Mouse (Mus musculus) c-Kit-positive CD71-positive TER-119-negative erythroid progenitor cells, embryonic 14.5 days (primary cell): ENCODE data around the gene Clca3b.
"Not testable (repeated sequence)": the region's sequence is repeated elsewhere in the genome, so short reads cannot be mapped to it uniquely, and the experiment has no call there.

Experiments
- DNase-seq: peaks from one replicate; pipeline ENCODE4 v3.0.0-alpha.2; 2013; ENCODE audit warnings: low read depth

Gene Clca3b

GRCm38 (mm10) chr3:144849014-144849556 lies at the start of gene Clca3b:
TSS of gene Clca3b (minus strand) at chr3:144849357.
- DNase-seq = not testable (repeated sequence)

GRCm38 (mm10) chr3:144897042-144897678 lies 48.0 kb upstream of the Clca3b start:
- no peak for DNase-seq

DNA sequence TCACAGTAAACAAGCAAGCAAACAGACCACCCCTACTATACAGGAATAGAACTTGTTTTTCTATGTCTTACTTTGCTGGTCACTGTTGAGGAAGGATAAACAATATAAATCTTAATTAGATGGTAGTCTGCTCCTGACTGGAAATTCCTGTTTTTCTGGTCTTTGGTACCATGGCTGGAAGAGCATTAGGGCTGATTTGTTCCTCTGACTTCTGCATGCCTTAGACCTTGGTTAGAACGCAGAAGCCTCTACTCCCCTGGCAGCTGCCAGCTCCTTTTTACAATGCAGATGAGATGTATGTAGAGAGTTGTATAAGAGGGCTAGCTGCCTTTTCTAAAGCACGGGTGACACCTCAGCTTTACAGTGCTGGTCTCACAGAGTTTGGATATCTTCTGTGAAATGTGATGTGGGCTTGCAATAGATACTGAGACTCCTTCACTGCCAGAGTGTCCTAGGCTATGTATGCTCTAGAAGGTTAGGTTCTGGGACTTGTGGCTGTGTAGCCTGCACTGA lies 41.1 kb upstream of the Clca3b start:
- no peak for DNase-seq

DNA sequence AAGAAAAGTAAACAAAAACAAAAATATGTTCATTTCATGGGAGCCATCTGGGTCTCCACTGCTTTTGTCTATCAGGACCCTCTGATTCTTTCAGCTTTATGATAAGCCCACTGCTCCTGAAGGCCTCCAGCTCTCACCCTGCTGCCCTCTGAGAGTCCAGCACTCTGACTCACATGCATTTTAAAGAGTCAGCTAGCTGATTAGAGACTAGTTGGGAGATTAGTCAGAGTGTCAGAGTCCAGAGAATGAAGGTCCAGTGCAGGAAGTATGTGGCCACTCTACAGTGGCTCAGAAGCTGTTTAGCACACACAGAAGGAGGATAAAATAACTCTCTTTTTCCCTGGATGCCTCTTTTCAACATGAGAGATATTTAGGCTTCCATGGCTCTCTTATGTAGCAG lies 37.8 kb upstream of the Clca3b start:
- DNase-seq = no peak

DNA sequence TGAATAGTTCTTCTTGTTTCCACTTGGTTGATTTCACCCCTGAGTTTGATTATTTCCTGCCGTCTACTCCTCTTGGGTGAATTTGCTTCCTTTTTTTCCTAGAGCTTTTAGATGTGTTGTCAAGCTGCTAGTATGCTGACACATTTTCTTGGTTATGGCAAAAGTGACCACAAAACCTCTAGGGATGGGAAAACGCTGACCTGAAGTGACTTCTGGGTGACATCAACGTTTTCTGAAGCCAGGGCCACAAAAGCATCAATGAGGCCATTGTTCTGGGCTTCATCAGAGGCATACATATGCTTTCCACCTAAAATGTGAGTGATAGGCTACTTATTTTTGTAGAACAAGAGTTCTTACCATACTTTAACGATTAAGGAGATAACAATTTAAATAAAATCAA lies 22.9 kb upstream of the Clca3b start:
- not testable (repeated sequence) for DNase-seq

DNA sequence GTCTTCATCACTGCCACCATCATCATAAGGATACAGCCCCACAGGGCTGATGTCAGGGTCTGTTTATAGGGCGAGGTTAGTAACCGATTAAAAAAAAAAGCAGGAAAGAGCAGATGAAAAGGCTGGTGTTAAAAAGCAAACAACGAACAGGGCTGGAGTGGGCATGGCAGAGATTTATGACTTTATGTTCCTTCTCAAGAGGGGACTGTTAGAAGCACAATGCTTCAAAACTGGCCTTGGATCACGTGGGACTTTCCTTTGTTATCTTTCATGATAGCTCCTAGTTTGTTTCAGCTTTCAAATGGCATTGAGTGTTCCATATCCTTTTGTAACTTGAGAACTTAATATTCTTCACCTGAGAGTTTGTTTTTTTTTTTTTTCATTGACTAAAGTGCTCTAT lies 427 bp upstream of the Clca3b start:
- DNase-seq = no peak

- DNase-seq = no peak
Measured at GRCm38 (mm10) chr3:144827257-144827656, 21.9 kb downstream of the Clca3b start.

GRCm38 (mm10) chr3:144825151-144825550 lies 24.0 kb downstream of the Clca3b start:
- DNase-seq = peak; percentile 59

- no peak for DNase-seq
Measured at GRCm38 (mm10) chr3:144823331-144823730, 25.8 kb downstream of the Clca3b start.

DNA sequence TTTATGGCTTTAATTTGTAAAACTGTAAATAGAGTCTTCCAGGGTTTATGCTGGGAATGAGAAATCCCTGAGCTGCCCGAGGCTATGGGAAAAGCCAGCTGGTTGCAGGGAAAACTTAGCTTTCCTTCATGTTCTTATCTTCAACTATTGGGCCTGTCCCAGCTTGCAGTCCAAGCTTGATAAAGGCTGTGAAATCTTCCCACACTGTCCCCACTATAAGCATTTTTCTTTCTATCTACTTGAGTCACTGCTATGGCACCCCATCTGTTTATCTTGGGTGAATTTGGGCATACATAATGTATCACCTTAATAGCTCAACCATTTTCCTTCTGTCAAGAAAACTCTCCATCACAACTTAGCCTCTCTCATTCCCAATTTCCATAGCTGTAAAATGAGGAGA lies 28.5 kb downstream of the Clca3b start:
- DNase-seq = no peak

- not testable (repeated sequence) for DNase-seq
Measured at GRCm38 (mm10) chr3:144819219-144819618, 29.9 kb downstream of the Clca3b start, which contains the start of gene Clca3a2. TSS of gene Clca3a2 (minus strand) at chr3:144819494.

GRCm38 (mm10) chr3:144813336-144813735 lies 35.8 kb downstream of the Clca3b start:
- not testable (repeated sequence) for DNase-seq

DNA sequence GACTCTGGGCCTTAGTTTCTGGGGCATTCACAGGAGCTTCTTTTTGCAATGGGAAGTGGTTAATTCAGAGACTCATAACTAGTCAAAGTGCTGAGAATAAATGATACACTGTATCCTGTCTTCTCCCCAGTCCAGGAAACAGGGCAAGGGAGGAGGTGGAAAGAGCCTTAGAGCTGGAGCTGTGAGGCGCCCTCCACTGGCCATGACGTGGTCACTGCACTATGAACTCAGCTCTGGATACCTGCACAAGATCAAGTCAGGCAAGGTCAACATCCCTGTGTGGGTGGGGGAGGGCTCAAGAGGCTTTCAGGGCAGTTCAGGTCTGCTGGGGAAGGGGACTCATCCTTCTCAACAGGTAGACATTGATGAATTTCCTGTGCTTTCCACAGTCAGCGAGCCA lies 37.3 kb downstream of the Clca3b start:
- DNase-seq = no peak

DNA sequence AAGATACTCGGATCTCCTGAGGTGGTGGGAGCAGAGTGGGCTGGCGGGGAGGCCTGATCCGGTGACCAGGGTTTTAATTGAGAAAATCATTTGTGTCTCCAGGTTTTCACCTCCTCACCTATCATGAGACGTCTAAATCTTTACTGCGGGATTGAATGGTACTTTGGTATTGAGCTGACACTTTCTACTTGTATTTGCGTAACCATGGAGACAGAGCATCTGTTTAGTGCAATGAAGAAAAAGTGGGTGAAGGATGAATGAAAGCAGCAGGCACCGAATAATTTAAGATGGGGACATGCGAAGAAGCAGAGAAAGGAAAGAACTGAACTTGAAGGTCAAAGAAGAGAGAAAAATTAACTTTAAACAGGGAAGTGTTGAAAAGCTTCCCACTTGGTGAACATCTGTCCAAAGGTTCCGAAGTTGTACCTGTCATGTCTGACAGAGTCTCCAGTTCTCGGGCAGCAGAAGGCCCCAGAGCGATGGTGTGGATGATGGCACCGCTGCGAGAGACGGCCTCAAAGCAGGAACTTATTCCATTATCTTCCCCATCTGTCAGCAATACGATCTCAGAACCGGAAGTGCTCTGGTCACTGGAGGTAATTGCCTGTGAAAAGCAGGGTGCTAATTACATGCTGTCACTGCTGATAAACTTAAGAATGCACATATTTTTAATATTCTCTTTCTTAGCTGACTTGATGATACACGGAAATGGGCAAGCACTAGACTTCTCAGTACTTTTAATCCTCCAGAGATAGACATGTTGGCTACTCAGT lies 40.8 kb downstream of the Clca3b start:
- not testable (repeated sequence) for DNase-seq

DNA sequence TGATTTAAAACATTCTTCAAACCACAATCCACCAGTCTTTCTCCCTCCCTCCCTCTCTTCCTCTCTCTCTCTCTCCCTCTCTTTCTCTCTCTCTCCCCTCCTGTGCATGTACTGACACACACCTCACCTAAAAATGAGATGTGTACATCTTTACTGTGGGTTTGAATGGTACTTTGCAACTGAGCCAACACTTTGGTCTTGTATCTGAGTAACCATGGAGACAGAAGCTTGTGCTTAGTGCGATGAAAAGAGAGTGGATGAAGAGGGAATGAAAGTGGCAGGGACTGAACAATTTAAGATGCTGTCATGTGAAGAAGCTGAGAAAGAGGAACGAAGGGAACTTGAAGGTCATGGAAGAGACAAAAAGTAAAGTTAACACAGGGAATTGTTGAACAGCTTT lies 42.5 kb downstream of the Clca3b start:
- not testable (repeated sequence) for DNase-seq

GRCm38 (mm10) chr3:144801861-144802260 lies 47.3 kb downstream of the Clca3b start:
- no peak for DNase-seq

DNA sequence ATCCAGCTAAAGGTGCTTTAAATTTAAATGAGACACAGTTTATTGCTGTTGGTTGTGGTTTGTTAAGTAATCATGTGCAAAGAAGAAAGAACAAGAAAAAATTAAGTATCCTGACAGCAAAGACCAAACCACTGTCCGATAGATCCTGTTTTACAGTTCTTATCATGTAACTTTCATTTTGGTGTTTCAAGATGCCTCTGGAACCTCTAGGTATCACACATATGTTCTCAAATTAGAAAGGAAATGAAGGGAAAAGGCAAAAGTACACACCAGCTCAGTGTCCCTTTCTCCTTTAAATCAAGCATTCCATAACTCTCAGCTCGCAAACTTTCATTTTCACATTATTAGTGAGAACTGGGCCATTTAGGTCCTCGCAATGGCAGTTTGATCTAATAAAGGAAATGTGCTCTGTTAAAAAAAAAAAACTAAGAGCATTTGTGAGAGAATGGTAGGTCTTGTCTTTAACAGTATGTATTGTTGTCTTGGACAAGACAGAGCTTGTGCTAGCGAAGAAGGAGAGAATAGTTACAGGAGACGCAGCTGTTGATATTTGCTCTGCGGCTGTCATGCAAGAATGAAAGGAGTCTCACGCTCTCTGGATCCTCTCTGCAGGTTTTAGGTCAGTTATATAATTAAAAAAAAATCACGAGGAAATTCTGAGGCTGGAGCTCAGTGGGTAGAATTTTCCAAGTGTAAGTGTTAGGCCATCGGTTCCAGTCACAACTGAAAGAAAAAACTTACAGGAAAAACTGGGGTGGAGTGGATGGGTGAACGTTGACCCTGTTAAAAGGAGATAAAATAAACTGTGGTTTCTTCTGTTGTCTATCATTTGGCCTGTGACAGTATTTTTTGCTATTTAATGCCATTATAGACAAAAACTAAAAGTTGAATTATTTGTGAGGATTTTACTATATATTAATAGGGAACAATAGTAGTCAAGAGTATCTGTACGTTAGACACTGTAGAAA lies 63.7 kb downstream of the Clca3b start:
- DNase-seq = no peak
